Mouse (Mus musculus) MEL-GATA-1-ER (cell line): ENCODE data around the gene A530032D15Rik.
"Not testable (repeated sequence)": the region's sequence is repeated elsewhere in the genome, so short reads cannot be mapped to it uniquely, and the experiment has no call there.

ENCODE experiments used
- DNase-seq: peaks from one replicate; pipeline ENCODE4 v3.0.0-alpha.2; 2012; ENCODE audit warnings: low read depth; ENCODE audit errors: extremely low read depth

Gene A530032D15Rik

DNA sequence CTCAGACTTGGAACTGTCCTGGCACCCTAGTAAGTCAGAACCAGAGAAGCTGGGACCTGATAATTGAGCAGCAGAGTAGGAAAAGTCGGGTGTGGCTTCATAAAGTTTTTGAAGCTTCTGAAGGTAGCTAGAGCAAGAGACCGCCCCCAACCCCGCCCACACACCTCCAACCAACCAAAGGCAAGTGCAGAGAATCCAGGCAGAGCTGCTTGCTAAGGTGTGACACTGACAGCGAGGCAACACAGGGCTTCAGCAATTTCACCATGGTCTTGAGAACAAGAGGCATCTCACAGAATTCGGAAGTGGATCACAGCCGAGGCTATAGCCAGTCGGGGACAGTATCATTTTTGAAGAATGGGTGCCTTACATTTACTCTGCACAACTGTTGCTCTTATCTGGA lies at the start of gene A530032D15Rik:
Gene A530032D15Rik (minus strand): TSS at position 101 of the 400 bp plus-strand sequence.
- DNase-seq, result not testable (repeated sequence)

DNA sequence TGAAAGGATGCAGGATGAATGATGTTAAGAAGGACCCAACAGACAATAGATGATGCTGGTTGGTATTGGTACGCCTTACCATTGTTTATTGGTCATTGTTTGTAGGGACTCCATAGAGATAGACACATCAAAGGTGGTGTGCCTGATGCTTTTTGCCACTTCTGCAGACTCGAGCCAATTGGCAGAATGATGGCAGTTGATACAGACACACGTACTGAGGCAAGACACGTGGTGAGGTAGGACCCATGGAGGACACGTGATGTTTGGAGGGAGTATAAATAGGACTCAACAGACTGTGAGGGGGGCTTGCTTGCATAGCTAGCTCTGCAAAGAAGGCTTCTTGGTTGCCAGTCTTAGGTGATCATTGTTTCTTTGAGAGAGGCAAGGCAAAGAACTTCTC lies 45.5 kb upstream of the A530032D15Rik start:
- DNase-seq, result not testable (repeated sequence)

DNA sequence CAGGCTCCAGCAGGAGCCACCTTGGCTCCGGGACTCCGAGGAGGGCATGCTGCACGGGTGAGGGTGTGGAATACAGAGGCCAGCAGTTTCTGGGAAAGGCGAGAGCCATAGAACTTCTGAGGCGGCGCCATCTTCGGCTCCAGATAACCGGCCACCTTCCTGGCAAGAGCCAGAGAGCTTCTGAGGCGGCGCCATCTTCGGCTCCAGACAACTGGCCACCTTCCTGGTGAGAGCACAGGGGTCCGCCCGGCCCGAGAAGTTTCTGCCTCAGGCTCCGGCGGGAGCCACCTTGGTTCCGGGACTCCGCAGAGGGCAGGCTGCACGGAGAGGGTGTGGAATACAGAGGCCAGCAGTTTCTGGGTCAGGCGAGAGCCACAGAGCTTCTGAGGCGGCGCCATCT lies 24.0 kb upstream of the A530032D15Rik start:
- not testable (repeated sequence) for DNase-seq

DNA sequence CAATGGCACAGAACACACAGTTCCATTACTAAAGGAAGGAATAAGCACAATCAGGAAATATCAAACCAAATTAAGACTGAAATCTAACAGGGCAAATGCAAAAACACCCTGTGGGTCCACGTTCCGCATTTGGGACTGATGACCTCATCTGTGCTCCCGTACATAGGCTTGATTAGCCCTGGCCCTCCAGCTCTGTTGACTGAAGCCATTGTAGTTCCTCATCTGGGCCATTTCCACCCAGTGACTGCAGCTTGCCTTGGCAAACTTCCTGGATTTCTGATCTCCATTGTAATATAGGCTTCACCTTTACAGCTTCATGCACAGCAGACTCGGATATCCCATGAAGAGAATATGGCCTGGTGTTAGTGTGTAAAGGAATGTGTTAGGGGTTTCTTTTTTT lies 12.2 kb upstream of the A530032D15Rik start:
- not testable (repeated sequence) for DNase-seq

DNA sequence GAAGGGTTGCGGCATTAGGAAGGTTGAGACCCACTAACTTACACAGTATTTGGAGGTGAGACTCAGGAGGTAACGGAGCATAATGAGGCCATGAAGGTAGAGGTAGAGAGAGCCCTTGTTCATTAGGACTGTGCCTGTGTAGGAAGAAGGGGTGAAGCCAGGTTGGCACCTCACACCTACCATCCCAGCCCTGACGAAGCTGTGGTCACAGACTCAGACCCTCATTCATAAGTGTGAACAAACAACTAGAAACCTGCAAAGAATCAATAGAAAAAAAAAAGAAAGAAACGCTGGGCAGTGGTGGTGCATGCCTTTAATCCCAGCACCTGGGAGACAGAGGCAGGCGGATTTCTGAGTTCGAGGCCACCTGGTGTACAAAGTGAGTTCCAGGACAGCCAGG lies 8.7 kb upstream of the A530032D15Rik start:
- not testable (repeated sequence) for DNase-seq

DNA sequence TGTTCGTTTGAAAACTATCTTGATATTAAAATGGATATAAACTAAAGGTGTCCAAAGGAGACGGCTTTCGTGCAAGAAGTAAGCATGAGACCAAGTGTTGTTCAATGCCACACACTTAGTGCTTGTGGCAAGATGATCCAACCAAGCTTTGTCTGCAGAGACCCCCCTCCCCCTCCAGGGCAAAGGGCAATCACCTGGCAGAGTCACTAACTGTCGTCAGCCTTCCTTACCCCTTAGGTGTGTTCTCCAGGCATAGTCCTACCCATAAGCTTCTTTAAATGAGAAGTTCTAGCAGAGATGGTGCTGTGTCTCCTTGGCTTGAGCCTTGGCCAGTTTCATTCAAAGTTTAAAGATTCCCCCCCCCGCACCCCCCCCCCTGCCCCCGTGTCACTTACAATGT lies 7.9 kb upstream of the A530032D15Rik start:
- not testable (repeated sequence) for DNase-seq

DNA sequence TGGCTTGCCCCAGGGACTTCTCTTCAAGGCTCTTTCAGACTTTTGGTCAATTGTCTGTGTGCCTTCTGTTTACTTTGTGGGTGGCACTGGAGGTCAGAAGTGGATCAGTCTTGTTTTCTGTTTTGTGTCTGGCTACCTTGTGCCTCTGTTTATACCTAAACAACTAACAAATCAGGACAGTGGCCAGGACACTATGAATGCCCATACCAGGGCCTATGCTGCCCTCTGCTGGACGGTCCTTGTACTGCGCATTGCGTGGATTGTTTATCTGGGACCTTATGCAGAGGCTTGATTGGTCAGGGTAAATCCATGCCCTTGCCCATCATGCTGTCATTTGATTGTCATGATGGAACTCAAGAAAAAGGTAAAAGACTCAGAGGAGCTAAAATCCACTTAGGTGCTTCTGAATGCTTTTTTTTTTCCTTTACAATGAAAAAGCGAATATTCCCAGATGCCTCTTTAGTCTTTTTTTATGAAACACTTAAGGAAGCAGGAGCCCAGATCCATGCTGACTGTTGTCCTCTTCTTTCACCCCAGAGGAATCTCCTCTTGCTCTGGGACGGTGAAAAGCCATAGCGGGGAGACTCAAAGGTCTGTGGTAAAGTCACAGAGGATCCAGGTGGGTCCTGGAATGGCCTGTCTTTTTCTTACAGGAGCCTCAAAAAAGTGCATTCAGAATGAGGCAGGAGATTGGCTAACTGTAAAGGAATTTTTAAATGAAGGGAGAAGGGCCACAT lies 5.2 kb upstream of the A530032D15Rik start:
- not testable (repeated sequence) for DNase-seq

DNA sequence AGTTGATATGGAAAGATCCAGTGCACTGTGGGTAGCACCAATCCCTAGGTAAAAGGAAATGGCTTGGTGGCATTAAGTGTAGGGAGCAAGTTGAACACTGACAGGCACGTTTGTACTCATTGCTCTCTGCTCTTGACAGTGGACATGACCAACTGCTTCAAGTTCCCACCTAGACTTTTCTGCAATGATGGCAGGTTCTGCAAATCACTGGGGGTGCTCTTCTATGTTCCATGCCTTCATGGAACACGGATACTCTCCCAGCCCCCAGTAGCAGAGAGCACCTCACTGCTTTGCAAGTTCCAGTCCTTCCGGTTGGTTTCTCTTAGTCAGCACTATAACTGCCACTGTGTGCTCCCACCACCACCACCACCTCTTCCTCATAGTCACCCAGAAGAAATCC lies 4.4 kb upstream of the A530032D15Rik start:
- not testable (repeated sequence) for DNase-seq

DNA sequence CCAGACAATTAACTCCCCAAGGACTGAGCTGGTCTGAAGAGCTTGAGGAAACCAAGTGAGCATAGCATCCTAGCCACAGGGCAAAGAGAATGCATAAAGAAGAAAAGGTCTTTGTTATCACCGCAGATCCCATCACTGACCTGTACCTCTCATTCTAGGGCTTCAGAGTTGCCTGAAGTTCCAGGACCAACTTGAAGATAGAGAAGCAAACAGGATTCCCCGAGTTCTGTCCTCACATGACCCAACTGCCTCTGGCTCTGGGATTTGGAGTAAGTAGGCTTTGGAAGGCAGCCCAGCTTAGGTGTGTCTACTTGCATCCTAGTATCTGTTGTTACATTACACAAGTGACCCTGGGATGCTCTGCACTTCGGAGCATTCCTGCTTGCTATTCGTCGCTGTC lies 3.2 kb upstream of the A530032D15Rik start:
- DNase-seq, result not testable (repeated sequence)

DNA sequence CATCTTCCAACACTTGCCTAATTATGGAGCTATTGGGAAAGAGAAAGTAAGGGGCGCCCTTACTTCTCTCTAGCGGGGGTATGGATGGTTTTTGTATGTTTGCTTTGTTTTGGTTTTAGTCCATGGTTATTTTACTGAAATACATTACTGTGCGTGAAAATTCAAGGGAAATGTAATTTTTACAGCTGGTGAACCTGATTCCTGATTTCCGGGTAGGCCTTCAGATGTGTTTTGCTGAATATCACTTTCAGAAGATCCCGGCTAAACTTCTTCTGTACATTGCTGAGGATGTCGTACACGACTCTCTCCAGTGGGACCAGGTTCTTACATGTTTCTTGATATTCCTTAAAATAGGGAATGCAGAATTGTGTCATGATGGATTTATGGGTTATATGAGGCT lies 2.6 kb upstream of the A530032D15Rik start:
- not testable (repeated sequence) for DNase-seq

DNA sequence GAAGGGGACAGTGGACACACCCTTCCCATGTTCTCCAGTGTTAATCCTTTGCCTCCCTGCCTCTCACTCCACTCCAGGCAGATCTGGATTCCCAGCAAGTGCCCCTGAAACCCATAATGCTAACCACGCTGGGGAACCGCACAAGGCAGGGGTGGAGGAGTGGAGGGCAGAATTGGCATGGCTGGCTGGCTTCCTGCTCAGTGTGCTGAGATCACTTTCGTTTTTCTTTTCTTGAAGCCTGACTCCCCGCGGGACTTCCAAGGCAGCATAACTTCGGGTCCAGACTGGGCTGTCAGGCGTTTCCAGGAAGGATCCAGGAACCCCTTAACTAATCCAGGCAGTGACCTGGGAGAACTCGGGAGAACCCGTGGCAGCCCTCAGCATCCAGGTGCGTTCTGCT lies 1.9 kb upstream of the A530032D15Rik start:
- DNase-seq, result not testable (repeated sequence)

DNA sequence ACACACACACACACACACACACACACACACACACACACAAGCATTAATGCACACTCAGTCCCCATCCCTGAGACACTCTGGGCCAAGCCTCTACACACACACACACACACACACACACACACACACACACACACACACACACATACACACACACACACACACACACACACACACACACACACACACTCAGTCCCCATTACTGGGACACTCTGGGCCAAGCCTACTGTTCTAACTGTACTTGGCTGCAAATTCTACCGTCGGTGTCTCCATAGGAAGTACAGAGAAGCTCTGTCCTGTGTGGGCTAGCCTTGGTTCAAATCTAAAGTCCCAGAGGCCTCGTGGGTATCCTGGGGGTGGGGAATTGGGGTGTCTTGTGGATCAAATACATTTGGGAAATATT lies 1.2 kb upstream of the A530032D15Rik start:
- DNase-seq, result not testable (repeated sequence)

DNA sequence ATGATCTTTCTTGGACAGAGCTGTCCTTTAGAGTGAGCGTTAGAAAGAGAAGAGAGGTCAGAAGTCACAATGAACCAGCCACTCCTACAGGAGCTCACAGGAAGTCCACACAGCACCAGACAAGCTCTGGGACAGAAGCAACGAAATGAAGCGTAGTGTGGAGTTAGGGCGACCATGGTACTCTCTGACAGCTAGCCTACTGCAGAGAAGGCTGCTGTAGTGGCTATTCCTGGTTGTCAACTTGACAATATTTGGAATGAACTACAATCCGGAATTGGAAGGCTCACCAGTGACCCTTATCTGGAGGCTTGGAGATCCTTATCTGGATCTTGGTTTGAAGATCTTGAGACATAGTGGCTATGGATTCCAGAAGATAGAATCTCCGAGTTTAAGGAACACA lies 3.6 kb downstream of the A530032D15Rik start:
- DNase-seq, result not testable (repeated sequence)

DNA sequence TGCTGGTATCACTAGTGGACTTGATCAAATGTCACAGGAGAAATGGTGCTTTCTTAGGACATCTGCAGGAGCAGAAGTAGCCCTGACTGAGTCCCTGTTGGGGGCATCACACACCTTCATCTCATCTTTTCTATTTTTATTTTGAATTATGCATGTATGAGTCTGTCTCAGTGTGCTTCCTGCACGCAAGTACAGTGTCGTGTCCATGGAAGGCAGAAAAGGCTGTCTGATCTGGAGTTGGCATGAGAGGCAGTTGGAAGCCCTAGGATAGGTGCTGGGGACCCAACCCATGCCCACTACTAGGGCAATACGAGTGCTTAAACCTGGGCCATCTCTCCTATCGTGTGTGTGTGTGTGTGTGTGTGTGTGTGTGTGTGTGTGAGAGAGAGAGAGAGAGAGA lies 4.3 kb downstream of the A530032D15Rik start:
- not testable (repeated sequence) for DNase-seq

DNA sequence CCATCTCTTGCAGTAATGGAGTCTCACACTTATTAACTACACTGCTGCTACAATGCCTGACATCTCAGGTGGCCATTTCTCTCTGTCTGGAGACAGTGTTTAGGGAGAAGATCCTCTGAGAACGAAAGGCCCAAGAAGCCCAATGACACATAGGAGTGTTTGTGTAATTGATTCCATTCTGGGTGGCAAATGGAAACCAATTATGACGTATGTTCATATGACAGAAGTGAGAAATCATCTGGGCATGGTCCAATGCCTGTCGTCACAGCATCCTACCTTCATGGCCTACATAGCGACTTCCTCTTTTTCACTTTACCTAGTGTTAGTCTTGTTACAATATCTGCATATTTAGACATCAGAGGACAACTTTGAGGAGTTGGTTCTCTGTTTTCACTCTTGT lies 7.9 kb downstream of the A530032D15Rik start:
- not testable (repeated sequence) for DNase-seq

DNA sequence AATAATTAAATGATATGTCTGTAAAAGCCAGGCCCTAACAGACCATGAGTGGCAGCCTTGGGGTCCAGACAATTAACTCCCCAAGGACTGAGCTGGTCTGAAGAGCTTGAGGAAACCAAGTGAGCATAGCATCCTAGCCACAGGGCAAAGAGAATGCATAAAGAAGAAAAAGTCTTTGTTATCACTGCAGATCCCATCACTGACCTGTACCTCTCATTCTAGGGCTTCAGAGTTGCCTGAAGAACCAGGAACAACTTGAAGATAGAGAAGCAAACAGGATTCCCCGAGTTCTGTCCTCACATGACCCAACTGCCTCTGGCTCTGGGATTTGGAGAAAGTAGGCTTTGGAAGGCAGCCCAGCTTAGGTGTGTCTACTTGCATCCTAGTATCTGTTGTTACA lies 9.8 kb downstream of the A530032D15Rik start, which contains the start of gene Gm10553:
Gene Gm10553 (plus strand): TSS at position 301 of the 400 bp plus-strand sequence.
- DNase-seq, result not testable (repeated sequence)

DNA sequence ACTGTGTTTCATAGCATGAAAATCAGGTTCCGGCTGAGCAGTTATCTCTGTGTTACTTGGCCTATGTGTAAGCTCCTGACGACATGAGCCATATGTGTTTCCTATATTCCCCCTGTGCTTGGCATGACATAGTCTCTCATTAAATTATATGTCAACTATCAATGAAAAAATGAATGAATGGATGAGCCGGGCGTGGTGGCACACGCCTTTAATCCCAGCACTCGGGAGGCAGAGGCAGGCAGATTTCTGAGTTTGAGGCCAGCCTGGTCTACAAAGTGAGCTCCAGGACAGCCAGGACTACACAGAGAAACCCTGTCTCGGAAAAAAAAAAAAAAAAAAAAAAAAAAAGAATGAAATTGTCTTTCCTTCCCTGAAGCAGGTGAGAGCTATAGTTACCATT lies 10.6 kb downstream of the A530032D15Rik start:
- not testable (repeated sequence) for DNase-seq

DNA sequence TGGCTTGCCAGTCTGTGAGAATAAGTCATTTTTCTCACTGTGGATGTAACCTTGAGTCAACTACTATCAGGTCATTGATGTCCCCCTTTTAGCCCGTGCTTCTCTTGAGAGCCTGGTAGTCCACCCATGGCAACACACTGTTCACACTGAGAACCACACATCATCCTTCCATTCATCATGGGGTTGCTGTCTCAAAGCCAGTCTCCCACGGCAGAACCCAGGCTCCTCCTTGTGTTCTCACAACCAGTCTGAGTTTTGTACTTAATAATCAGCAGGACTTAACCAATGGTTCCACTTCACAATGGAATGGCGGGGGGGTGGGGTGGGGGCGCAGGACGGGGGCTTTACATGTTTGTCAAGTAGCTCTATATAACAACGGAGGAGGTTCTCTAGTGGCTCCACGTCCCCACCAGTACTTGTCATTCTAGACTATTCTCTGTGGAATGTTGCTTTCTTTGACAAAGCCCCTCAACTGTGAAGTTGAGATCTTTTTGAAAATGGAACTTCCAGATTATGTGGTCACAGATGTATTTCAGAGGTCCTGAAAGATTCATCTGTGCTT lies 16.6 kb downstream of the A530032D15Rik start:
- DNase-seq, result not testable (repeated sequence)

DNA sequence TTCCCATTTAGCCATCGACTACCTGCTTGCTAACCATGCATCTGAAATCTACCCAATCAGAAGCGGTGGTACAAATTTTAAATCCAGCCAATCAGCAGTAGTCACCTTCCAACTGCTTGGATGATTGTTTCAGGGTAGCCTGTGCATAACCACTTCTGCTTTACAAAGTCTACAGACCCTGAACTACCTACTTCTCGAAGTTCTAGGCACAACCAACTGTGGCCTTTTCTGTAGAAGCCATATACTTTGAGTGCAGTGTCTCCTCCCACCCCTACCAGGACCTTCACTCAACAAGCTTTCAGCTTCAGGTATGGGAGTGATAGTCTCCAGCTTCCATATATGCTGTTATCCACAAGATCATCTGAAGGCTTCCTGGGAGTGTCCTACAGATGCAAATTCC lies 17.5 kb downstream of the A530032D15Rik start:
- DNase-seq, result not testable (repeated sequence)

DNA sequence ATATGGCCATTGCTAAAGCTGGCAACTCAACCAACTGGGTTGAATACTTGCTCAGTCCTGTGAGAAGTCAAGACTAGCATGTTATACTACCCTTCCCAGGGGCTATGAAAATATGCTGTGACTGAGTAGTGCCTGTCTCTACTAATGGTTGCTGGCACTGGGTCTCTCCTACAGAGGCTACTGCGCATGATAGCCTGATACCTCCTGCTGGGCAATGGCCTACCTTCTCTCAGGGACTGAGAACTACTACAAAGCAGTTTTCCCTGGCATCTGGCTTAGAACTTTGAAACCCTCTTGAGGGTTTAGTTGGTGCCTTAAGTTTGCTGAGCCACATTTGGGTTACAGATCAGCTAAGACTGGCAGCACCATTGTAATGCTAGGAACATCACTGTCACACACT lies 23.4 kb downstream of the A530032D15Rik start:
- not testable (repeated sequence) for DNase-seq

DNA sequence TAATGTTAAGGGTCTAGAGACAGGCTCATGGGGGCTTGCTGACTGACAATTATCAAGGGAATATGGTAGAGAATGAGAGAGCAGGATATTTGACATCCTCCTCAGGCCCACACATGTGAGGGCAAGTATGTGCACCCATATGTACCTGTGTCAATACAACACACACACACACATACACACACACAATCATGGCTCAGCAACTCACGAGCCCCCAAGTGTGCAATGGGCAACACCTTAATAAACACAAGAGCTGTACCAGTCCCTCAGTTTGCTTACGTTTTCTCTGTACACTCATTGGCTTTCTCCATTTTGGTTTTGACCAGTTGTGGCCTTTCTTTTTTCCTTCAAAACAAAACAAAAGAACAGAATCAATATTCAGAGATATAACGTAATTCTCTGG lies 24.9 kb downstream of the A530032D15Rik start:
- DNase-seq, result not testable (repeated sequence)

DNA sequence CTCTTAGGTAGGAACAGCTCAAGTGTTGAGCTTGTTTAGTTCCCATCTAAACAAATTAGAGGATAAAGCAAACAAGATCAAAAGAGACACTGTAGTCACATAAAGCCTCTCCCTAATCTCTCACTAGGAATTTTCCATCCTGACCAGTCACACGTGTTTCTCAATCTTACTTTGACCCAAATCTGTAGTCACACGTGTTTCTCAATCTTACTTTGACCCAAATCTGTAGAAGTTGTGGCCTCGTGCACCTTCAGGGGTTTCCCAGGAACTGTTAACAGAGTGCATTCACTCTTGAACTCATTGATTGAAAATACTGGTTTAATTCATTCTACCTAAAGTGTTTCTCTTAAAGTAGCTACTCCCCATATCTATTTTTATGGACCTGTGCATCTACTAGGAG lies 36.6 kb downstream of the A530032D15Rik start:
- not testable (repeated sequence) for DNase-seq

DNA sequence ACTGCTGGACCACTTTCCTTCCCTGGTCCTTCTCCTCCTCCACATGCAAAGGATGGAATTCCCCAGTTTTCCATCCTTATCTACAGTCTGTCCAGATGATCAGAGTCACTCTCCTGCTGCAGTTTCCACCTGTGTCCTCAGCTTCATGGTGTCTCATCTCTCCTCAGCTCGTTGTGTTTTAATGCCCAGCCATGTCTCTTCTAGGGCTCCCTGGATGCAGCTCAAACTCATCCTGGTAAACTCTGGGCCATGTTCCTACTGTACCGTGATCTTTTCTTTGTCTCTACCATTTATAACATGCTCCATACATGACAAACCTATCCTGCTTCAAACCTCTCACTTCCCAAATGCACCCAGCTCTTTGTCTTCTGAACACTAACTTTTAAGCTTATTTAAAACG lies 38.0 kb downstream of the A530032D15Rik start:
- not testable (repeated sequence) for DNase-seq
